Mouse (Mus musculus): ENCODE results near the gene Ovol1.

Ovol1 gene

DNA sequence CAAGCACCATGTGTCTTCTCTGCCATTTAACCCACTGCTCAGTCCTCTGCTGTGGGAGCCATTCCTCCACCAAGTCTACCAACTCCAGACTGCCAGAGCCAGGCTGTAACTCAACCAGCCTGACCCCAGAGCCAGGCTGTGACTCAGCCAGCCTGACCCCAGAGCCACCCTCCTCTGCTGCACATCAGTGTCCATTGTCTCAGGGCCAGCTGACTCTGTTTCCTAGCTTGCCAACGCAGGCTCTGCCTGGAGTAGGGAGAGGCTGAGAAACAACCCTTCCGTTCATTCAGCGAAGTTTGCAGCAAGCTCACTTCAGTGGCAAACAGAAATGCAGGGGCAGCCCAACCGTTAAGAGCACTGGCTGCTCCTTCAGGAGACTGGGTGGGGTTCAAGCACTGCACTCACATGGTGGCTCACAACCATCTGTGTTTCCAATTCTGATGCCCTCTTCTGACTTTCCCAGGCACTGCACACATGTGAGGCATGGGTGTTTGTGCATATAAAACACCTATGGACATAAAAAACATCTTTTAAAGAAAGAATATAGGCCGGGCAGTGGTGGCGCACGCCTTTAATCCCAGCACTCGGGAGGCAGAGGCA is 43.4 kb downstream of the Ovol1 start:
- no peaks in the 10 kb centered on the region for H3K36me3 ChIP-seq (ENCODE audit: control insufficient read depth, insufficient read depth, low read length, poor library complexity, severe bottlenecking)
- no peak for DNase-seq (ENCODE audit: low read depth, low spot score)
- H3K27me3 ChIP-seq (ENCODE audit: control insufficient read depth, insufficient read depth, low read length, poor library complexity, severe bottlenecking), result no peaks in the 10 kb centered on the region

DNA sequence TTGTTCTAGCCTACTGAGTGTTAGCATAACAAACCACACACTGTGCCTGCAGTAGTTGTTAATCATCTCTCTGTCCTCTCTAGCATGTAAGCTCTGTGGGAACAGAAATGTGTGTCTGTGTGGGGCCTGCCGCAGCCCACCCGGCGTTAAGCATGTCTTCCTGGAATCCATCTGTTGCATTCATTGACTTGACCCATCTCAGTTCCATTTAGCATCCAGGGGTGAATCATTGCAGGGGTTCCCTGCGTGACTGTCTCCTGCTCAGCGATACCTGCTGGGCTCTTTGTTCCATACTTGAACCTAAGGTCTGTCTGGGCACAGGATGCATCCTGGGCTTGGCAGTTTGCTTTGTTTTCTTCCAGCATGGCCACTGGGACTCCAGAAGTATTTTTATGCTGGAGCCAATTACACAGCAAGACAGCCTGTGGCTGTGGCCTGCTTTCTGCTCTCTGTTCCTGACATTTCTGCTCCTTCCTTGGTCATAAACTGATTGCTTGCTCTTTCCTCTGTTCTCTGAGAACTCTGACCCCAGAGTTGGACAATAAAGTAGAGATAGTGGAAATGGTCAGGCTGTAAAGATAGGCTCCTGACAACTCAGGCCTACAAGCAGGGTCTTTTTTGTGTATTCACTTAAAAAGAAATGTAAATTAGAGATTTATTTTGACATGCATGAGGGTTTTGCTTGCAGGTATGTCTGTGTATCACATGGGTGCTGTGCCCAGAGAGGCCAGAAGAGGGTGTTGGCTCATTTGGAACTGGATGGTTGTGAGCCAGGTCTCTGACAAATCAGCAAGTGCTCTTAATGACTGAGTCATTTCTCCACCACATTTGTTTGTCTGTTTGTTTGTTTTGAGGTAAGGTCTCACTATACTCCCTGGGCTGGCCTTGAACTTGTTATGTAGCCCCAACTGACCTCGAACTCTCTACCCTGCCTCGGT is 44.3 kb downstream of the Ovol1 start:
- H3K27me3 ChIP-seq (ENCODE audit: control insufficient read depth, insufficient read depth, low read length, poor library complexity, severe bottlenecking), result no peaks in the 10 kb centered on the region
- H3K36me3 ChIP-seq (ENCODE audit: control insufficient read depth, insufficient read depth, low read length, poor library complexity, severe bottlenecking), result no peaks in the 10 kb centered on the region
- peak; percentile 34 for DNase-seq (ENCODE audit: low read depth, low spot score)

DNA sequence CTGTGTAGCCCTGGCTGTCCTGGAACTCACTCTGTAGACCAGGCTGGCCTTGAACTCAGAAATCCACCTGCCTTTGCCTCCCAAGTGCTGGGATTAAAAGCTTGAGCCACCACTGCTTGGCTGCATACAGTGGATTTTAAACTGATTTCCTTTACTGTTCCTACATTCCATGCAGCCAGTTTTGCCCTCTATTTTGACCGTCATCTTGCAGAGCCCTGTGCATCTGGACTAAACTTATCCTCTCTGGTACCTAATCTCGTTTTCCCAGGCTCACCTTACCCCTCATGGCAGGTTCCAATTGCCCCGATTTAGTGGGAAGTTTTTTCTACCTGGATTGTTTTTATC is 47.5 kb downstream of the Ovol1 start:
- no peak for DNase-seq (ENCODE audit: low read depth, low spot score)
- Histone ChIP-seq H3K36me3 (ENCODE audit: control insufficient read depth, insufficient read depth, low read length, poor library complexity, severe bottlenecking) (no peaks in the 10 kb centered on the region), H3K27me3 (ENCODE audit: control insufficient read depth, insufficient read depth, low read length, poor library complexity, severe bottlenecking) (no peaks in the 10 kb centered on the region)

DNA sequence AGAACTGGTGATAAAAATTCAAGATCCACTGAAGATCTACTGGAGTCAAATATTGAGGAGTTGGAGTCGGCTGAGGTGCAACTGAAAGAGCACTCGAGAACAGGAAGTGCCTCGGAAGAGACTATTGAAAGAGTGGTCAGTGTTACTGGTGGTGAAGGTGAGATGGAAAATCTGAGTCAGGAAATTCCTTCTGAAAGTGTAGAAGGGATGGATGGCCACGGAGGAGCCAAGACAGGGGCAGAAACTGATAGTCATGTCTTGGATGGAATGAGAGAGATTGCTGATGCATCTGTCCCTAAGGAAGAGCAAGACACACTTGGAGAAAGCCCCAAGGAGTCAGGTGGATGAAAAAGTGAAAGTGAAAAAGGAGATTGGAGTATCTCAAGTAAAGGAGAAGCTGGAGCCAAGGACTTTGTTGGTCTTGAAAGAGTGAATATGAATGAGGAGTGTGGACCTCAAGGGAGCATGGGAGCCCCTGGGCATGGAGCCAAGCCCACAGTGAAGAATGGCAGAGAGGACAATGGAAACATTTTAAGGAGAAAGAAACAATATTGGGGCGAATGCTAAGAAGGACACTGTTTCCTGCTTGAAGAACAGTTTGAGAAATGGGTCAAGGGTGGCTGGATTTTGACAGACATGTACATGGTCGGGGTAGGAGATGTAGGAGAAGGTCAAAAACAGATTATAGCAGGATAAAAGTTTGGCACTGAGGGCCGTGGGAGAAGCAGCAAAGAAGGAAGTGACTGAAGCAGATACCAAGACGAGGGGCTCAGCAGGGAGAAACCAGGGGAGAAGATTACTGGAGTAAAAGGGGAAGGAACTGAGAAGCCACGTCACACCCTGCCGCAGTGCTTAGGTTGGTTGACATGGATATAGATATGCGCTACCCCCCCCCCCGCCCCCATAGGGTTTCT is 48.1 kb downstream of the Ovol1 start:
- DNase-seq (ENCODE audit: low read depth, low spot score), result peak; percentile 81
- no peaks in the 10 kb centered on the region for H3K27me3 ChIP-seq (ENCODE audit: control insufficient read depth, insufficient read depth, low read length, poor library complexity, severe bottlenecking)
- no peaks in the 10 kb centered on the region for H3K36me3 ChIP-seq (ENCODE audit: control insufficient read depth, insufficient read depth, low read length, poor library complexity, severe bottlenecking)

DNA sequence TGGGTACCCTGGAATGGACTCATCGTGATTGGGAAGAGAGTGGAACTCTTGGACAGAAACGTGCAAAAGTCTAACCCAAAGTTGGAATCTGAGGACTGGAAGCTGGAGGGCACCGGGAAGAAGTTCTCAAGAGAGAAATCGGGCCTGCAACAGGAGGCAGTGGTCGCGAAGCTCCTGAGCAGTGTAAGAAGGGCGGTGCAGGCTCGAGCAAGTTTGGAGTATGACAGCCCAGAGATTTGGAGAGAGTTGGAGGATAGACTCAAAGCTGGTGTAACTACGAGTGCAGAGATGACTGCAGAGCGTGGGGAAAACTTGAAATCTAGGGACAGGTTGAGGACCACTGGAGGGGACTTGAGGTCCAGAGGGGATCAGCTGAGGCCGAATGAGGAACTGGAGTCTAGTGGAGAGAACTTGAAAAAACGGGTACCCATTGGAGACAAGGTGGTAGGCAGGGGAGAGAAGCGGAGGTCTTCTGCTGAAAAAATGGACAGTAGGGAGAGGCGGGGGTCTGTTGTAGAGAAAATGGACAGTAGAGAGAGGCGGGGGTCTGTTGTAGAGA is 49.3 kb downstream of the Ovol1 start:
- no peaks in the 10 kb centered on the region for H3K27me3 ChIP-seq (ENCODE audit: control insufficient read depth, insufficient read depth, low read length, poor library complexity, severe bottlenecking)
- H3K36me3 ChIP-seq (ENCODE audit: control insufficient read depth, insufficient read depth, low read length, poor library complexity, severe bottlenecking), result no peaks in the 10 kb centered on the region
- DNase-seq (ENCODE audit: low read depth, low spot score), result no peak

- no peaks in the 10 kb centered on the region for H3K36me3 ChIP-seq (ENCODE audit: control insufficient read depth, insufficient read depth, low read length, poor library complexity, severe bottlenecking)
- DNase-seq (ENCODE audit: low read depth, low spot score), result peak; percentile 99
- H3K27me3 ChIP-seq (ENCODE audit: control insufficient read depth, insufficient read depth, low read length, poor library complexity, severe bottlenecking), result no peaks in the 10 kb centered on the region
Observed at GRCm38 (mm10) chr19:5510031-5511026, 50.1 kb downstream of the Ovol1 start, which contains the start of gene Snx32. Snx32 (minus strand) TSS chr19:5510538.

GRCm38 (mm10) chr19:5503687-5504086 is 56.8 kb downstream of the Ovol1 start, which contains the start of gene 1700020D05Rik:
1700020D05Rik (minus strand) TSS chr19:5503787.
- no peak for DNase-seq (ENCODE audit: low read depth, low spot score)

GRCm38 (mm10) chr19:5500330-5500875 is 60.0 kb downstream of the Ovol1 start:
- H3K27me3 ChIP-seq (ENCODE audit: control insufficient read depth, insufficient read depth, low read length, poor library complexity, severe bottlenecking), result no peaks in the 10 kb centered on the region
- peaks cover 6% of the 10 kb centered on the region for H3K36me3 ChIP-seq (ENCODE audit: control insufficient read depth, insufficient read depth, low read length, poor library complexity, severe bottlenecking)
- DNase-seq (ENCODE audit: low read depth, low spot score), result no peak

More at GRCm38 (mm10) chr19:5503687-5504086, 56.8 kb downstream of the Ovol1 start, which contains the start of gene 1700020D05Rik:
- no peaks in the 10 kb centered on the region for H3K27me3 ChIP-seq (ENCODE audit: control insufficient read depth, insufficient read depth, low read length, poor library complexity, severe bottlenecking)
- H3K36me3 ChIP-seq (ENCODE audit: control insufficient read depth, insufficient read depth, low read length, poor library complexity, severe bottlenecking), result no peaks in the 10 kb centered on the region; the same call in 1 of the 2 replicates

Measured in splenic B cell, adult 2 months (primary cell).